Mouse (Mus musculus): ENCODE results near the gene Rsph3b.
"Not testable (repeated sequence)": the region's sequence is repeated elsewhere in the genome, so short reads cannot be mapped to it uniquely, and the experiment has no call there.

The Rsph3b gene

GRCm38 (mm10) chr17:6947984-6948768 is at the start of gene Rsph3b:
Rsph3b (minus strand) TSS chr17:6948682.
- DNase-seq (ENCODE audit: low spot score in 2 of 2): peak; percentile 84

- DNase-seq (ENCODE audit: low spot score in 2 of 2): not testable (repeated sequence)
Measured at GRCm38 (mm10) chr17:6997778-6998490, 49.5 kb upstream of the Rsph3b start.

- not testable (repeated sequence) for DNase-seq (ENCODE audit: low spot score in 2 of 2)
Measured at GRCm38 (mm10) chr17:6996826-6997225, 48.3 kb upstream of the Rsph3b start.

GRCm38 (mm10) chr17:6995504-6995903 is 47.0 kb upstream of the Rsph3b start:
- not testable (repeated sequence) for DNase-seq (ENCODE audit: low spot score in 2 of 2)

- not testable (repeated sequence) for DNase-seq (ENCODE audit: low spot score in 2 of 2)
Measured at GRCm38 (mm10) chr17:6986118-6986517, 37.6 kb upstream of the Rsph3b start.

- DNase-seq (ENCODE audit: low spot score in 2 of 2): not testable (repeated sequence)
Measured at GRCm38 (mm10) chr17:6980144-6980543, 31.7 kb upstream of the Rsph3b start.

- not testable (repeated sequence) for DNase-seq (ENCODE audit: low spot score in 2 of 2)
Measured at GRCm38 (mm10) chr17:6979380-6979779, 30.9 kb upstream of the Rsph3b start.

GRCm38 (mm10) chr17:6978287-6979248 is 30.1 kb upstream of the Rsph3b start, which contains the start of gene Gm49721:
Gm49721 (plus strand) TSS chr17:6978904.
- peak; percentile 58 to 61 for DNase-seq (ENCODE audit: low spot score in 2 of 2)

GRCm38 (mm10) chr17:6974985-6975384 is 26.5 kb upstream of the Rsph3b start:
- not testable (repeated sequence) for DNase-seq (ENCODE audit: low spot score in 2 of 2)

- DNase-seq (ENCODE audit: low spot score in 2 of 2): not testable (repeated sequence)
Measured at GRCm38 (mm10) chr17:6972836-6973396, 24.4 kb upstream of the Rsph3b start.

- not testable (repeated sequence) for DNase-seq (ENCODE audit: low spot score in 2 of 2)
Measured at GRCm38 (mm10) chr17:6971238-6971637, 22.8 kb upstream of the Rsph3b start.

GRCm38 (mm10) chr17:6970334-6970733 is 21.9 kb upstream of the Rsph3b start, which contains the start of gene Rnaset2b:
Rnaset2b (plus strand) TSS chr17:6970634.
- not testable (repeated sequence) for DNase-seq (ENCODE audit: low spot score in 2 of 2)

GRCm38 (mm10) chr17:6967673-6968072 is 19.2 kb upstream of the Rsph3b start:
- not testable (repeated sequence) for DNase-seq (ENCODE audit: low spot score in 2 of 2)

GRCm38 (mm10) chr17:6965364-6965763 is 16.9 kb upstream of the Rsph3b start:
- DNase-seq (ENCODE audit: low spot score in 2 of 2): not testable (repeated sequence)

- DNase-seq (ENCODE audit: low spot score in 2 of 2): not testable (repeated sequence)
Measured at GRCm38 (mm10) chr17:6962936-6963335, 14.5 kb upstream of the Rsph3b start.

GRCm38 (mm10) chr17:6962339-6962738 is 13.9 kb upstream of the Rsph3b start:
- DNase-seq (ENCODE audit: low spot score in 2 of 2): not testable (repeated sequence)

- DNase-seq (ENCODE audit: low spot score in 2 of 2): not testable (repeated sequence)
Measured at GRCm38 (mm10) chr17:6961181-6962000, 12.9 kb upstream of the Rsph3b start.

- peak in 1 of 2 experiments; percentile 54 for DNase-seq (ENCODE audit: low spot score in 2 of 2)
Measured at GRCm38 (mm10) chr17:6960776-6961175, 12.3 kb upstream of the Rsph3b start, which contains the start of gene Tagap1. Tagap1 (minus strand) TSS chr17:6961156.

- not testable (repeated sequence) for DNase-seq (ENCODE audit: low spot score in 2 of 2)
Measured at GRCm38 (mm10) chr17:6960349-6960748, 11.9 kb upstream of the Rsph3b start.
